Mouse (Mus musculus) small intestine, adult 2 months (tissue): ENCODE data around the gene Lfng. TPM values are rescaled to one million over a fixed set of nuclear protein-coding genes. Genes with fewer than 3 reads are reported as not detected.

Experiments used
- H3K27ac ChIP-seq: fragments of 200-500 bp; 2 replicates; pipeline ENCODE4 v1.5.1; 2012; ENCODE audit warnings: low read depth, low read length, control low read depth, inconsistent platforms; ENCODE audit not compliant: insufficient read depth
- H3K27me3 ChIP-seq: fragments of 200-500 bp; 2 replicates; pipeline ENCODE4 v1.6.1; 2012; ENCODE audit warnings: mild to moderate bottlenecking, moderate library complexity, low read length, inconsistent platforms; ENCODE audit not compliant: control insufficient read depth, insufficient read depth
- H3K36me3 ChIP-seq: fragments of 200-500 bp; 2 replicates; pipeline ENCODE4 v1.6.1; 2012; ENCODE audit warnings: mild to moderate bottlenecking, low read length, control low read depth, inconsistent platforms; ENCODE audit not compliant: control insufficient read depth, insufficient read depth
- H3K4me1 ChIP-seq: fragments of 200-500 bp; 2 replicates; pipeline ENCODE4 v1.6.1; 2012; ENCODE audit warnings: low read length, inconsistent platforms, mixed read lengths; ENCODE audit not compliant: control insufficient read depth, insufficient read depth, insufficient read length
- H3K4me3 ChIP-seq: fragments of 200-500 bp; 2 replicates; pipeline ENCODE4 v1.5.1; 2012; ENCODE audit warnings: low read depth, mild to moderate bottlenecking, control low read depth, inconsistent platforms, low read length, moderate library complexity
- CTCF ChIP-seq: fragments of 200-500 bp; IDR thresholded peaks from 2 replicates; pipeline ENCODE4 v1.5.1; 2012; ENCODE audit warnings: low read depth, mild to moderate bottlenecking, control low read depth, inconsistent platforms, low read length, moderate library complexity, mixed read lengths; ENCODE audit not compliant: insufficient replicate concordance, insufficient read length; ENCODE audit errors: extremely low read depth
- POLR2A ChIP-seq: fragments of 200-500 bp; IDR thresholded peaks from 2 replicates; pipeline ENCODE4 v1.6.1; 2012; ENCODE audit warnings: low read depth, mild to moderate bottlenecking, control low read depth, inconsistent platforms, low read length, moderate library complexity
- WGBS: fragments of 180-500 bp; shearing (Covaris S2); methylation state at CpG from one replicate; pipeline ENCODE4 v1.1.7; 2018; 5-methylcytosine and 5-hydroxymethylcytosine counted together
- polyA plus RNA-seq: library from polyadenylated mRNA; depleted of rRNA; stranded (reverse); fragments of >200 nt; gene quantifications from 2 replicates; pipeline ENCODE4 v1.2.3, GENCODE M21; 2012; rRNA removed

Lfng gene
- polyA plus RNA-seq, result 25.6 and 29.9 TPM in 2 replicates

DNA sequence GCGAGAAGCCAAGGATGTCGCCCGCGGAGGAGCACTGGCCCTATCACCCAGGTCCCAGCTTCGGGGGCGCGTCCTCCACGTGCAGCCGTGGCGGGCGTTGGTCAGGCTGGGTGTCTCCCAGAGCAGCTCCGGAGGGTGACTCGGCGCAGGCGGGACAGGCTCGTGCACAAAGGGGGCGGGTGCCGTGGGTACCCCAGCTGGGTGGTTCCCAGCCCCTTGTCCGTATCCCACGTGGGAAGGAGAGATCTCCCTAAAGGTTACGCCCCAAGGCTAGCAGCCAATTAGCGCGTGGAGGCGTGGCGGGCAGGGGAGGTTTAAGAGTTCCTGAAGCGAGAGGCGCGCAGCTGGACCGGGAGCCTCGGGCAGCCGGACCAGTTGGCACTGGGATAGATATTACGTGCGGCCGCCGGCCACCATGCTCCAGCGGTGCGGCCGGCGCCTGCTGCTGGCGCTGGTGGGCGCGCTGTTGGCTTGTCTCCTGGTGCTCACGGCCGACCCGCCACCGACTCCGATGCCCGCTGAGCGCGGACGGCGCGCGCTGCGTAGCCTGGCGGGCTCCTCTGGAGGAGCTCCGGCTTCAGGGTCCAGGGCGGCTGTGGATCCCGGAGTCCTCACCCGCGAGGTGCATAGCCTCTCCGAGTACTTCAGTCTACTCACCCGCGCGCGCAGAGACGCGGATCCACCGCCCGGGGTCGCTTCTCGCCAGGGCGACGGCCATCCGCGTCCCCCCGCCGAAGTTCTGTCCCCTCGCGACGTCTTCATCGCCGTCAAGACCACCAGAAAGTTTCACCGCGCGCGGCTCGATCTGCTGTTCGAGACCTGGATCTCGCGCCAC lies at the start of gene Lfng:
Gene Lfng, plus strand, starts transcription at position 320 of the 835 bp plus-strand sequence.
- Histone ChIP-seq H3K4me1 (peaks cover 32% of the 10 kb centered on the region), H3K27me3 (peaks cover 11% of the 10 kb centered on the region; the same call in 1 of the 2 replicates), H3K27ac (peak within 1 kb of the TSS; percentile 41), H3K4me3 (peak within 1 kb of the TSS; percentile 77), H3K36me3 (no peaks in the 10 kb centered on the region)
- TF ChIP-seq POLR2A (peak; percentile 89), CTCF (no peak)
- under 1% methylated on average over 91 of the region's 91 CpGs for WGBS

- no peaks in the 10 kb centered on the region for H3K36me3 ChIP-seq
- no peak overlapping the region for H3K4me3 ChIP-seq
- no peaks in the 10 kb centered on the region for H3K27me3 ChIP-seq
- peaks cover 8% of the 10 kb centered on the region for H3K4me1 ChIP-seq
- no peak overlapping the region for H3K27ac ChIP-seq
- 83% methylated on average over 9 of the region's 9 CpGs for WGBS
- TF ChIP-seq POLR2A (no peak), CTCF (no peak)
Measured at GRCm38 (mm10) chr5:140562601-140563000, 44.5 kb upstream of the Lfng start.

DNA sequence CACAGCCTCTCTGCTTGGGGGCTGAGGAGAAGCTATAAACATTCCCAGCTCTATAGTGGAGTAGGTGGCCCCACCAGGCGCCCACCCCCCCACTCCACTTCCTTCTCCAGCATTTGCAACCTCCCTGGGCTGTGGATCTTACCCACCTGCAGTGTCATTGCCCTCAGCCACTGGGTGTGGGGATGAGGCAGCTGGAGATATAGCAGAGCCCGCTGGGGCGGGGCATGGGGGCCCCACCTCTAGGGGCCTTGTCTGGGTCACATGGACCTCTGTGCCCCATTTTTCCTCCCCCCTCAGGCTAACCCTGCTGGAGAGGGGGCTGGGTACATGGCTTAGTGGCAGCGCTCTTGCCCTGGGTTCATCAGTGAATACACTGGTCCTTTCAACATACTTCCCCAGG lies 42.2 kb upstream of the Lfng start, which contains the start of gene Grifin:
Gene Grifin, minus strand, starts transcription at position 176 of the 400 bp plus-strand sequence.
- no peaks in the 10 kb centered on the region for H3K36me3 ChIP-seq
- H3K4me3 ChIP-seq, result no peak within 1 kb of the TSS
- no peak within 1 kb of the TSS for H3K27ac ChIP-seq
- H3K4me1 ChIP-seq, result peaks cover 8% of the 10 kb centered on the region
- TF ChIP-seq CTCF (no peak), POLR2A (no peak)
- 70% methylated on average over 4 of the region's 4 CpGs for WGBS
- H3K27me3 ChIP-seq, result no peaks in the 10 kb centered on the region

GRCm38 (mm10) chr5:140565451-140565850 lies 41.7 kb upstream of the Lfng start:
- peaks cover 8% of the 10 kb centered on the region for H3K4me1 ChIP-seq
- whole genome bisulfite sequencing, result 76% methylated on average over 5 of the region's 5 CpGs
- H3K36me3 ChIP-seq, result no peaks in the 10 kb centered on the region
- no peak overlapping the region for H3K27ac ChIP-seq
- H3K27me3 ChIP-seq, result no peaks in the 10 kb centered on the region
- TF ChIP-seq CTCF (no peak), POLR2A (no peak)
- H3K4me3 ChIP-seq, result no peak overlapping the region

DNA sequence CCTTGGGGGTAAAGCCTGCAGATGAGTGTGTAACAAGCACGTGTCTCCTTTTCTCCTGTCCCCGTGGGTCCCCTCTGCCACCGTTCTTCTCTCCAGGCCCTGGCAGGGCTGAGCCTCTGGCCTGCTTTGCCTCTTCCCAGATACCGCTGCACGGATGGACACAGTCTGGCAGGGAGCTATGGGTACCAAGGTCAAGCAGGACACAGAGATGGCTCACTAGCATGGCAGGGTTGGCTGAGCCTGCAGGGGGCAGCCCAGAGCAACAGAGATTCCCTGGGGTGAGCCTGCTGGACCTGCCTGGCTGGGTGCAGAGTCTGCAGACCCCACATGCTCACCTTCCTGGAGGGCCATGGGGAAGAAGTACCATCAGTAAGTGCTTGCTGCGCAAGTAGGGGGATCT lies 41.3 kb upstream of the Lfng start:
- no peaks in the 10 kb centered on the region for H3K27me3 ChIP-seq
- no peak overlapping the region for H3K27ac ChIP-seq
- peaks cover 8% of the 10 kb centered on the region for H3K4me1 ChIP-seq
- no peak overlapping the region for H3K4me3 ChIP-seq
- 71% methylated on average over 6 of the region's 6 CpGs for WGBS
- TF ChIP-seq POLR2A (no peak), CTCF (peak; percentile 37; the same call in 1 of the 2 replicates)
- no peaks in the 10 kb centered on the region for H3K36me3 ChIP-seq

DNA sequence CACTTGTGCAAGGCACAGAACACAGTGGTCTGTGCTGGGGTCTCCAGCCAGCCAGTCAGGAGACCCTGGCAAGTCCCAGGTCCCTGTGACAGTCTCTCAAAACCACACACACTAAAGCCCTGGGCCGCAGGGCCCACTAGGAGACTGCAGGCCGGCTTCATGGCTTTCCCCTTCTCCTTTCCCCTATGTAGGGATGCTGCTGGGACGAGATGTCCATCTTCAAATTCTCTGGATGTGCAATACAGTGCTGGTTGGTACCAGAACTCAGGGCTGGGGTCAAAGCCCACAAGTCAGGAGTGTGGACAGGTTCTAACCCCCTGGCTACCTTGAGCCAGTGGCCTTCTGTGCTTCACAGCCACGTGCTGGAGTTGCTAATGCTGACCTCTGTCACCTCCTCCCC lies 40.8 kb upstream of the Lfng start:
- Histone ChIP-seq H3K27me3 (no peaks in the 10 kb centered on the region), H3K27ac (no peak overlapping the region), H3K4me1 (peaks cover 8% of the 10 kb centered on the region), H3K4me3 (no peak overlapping the region), H3K36me3 (no peaks in the 10 kb centered on the region)
- TF ChIP-seq CTCF (no peak), POLR2A (no peak)
- 84% methylated on average over 4 of the region's 4 CpGs for WGBS

GRCm38 (mm10) chr5:140567321-140567720 lies 39.8 kb upstream of the Lfng start:
- H3K4me1 ChIP-seq, result peaks cover 8% of the 10 kb centered on the region
- H3K27ac ChIP-seq, result no peak overlapping the region
- TF ChIP-seq POLR2A (no peak), CTCF (no peak)
- H3K4me3 ChIP-seq, result no peak overlapping the region
- WGBS, result 31% methylated on average over 11 of the region's 11 CpGs
- no peaks in the 10 kb centered on the region for H3K27me3 ChIP-seq
- H3K36me3 ChIP-seq, result no peaks in the 10 kb centered on the region
